Mouse (Mus musculus): ENCODE measurements around the gene Cebpb.

The Cebpb gene

DNA sequence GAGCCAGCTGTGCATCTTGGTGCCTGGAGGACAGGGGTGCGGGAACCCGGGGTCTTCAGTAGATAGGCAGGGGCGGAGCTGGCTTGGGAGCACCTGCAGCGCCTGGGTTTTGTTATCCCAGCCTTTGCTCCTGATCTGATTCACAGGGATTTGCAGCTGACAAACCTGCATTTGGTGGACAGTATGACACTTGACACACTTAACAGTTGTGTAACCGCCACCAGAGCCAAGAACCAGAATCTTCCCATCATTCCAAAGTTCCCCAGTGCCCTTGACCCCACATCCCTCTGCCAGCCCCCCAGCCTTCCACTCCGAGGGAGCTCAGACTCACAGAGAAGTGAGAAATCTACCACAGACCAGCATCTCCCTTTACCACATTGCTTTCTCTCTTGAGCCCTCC lies 33.8 kb downstream of the Cebpb start:
- DNase-seq (ENCODE audit: low read depth): no peak

DNA sequence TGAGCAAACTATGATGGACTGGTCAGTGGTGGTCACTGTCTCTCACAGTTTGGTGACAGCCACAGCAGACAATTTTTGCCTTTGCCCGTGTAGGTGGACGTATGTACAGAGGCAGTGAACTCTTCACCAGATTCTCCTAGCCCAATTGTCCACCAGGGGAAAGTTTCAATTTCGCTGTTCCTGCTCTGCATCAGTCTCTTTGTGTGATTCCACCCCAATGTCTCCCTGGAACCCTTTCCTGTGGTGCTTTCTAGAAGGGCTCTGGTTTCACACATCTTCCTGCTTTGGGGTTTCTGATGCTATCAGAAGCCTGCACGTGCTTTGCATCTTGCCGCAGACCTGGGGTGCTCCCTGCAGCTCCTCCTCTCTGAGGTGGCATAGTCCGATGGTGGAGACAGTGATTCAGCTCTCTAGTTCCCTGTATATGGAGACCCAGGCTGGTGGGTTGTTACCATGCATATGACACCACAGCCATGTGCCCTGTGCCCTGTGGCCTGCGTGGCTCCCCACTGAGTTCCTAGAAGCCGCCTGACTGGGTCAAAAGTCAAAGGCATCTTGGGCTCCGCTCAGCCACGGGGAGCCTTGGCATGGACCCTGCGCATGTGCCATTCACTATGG lies 35.0 kb downstream of the Cebpb start:
- DNase-seq (ENCODE audit: low read depth): no peak

DNA sequence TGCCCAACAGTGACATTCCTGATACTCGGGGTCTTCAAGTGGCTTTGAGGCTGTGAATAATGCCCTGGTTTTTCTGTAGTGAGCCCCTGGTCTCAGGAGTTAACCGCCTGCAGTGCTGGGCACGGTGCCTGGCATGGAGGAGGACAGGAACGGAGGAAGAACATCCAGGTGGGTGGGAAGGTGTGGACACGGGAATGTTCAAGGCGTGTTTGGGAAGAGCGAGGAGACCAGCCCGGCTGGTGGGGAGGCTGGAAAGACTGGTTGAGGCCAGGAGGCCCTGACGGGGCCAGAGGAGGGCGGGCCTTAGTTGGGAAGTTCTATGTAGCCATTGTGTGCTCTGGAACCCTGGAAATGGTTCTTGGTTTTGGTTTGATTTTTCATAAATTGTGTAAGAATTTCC lies 37.2 kb downstream of the Cebpb start:
- DNase-seq (ENCODE audit: low read depth): no peak

DNA sequence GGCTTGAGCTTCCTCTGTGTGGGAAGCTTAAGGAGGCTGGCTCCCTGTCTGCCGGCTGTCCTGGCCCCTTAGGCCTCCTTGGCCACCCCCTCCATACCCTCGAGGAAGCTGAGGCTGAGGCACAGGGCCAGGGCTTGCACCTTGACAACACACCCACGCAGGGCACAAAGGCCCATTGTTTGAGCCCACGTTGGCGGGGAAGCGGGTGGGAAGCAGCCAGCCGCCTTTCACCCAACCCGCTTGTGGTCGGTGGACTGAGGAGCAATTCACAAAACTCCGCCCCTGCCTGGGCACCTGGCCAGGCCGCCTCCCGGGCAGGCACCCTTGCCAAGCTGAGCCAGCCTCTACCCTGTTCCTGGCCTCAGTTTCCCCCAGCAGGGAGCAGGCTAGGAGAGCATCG lies 38.4 kb downstream of the Cebpb start:
- no peak for DNase-seq (ENCODE audit: low read depth)

DNA sequence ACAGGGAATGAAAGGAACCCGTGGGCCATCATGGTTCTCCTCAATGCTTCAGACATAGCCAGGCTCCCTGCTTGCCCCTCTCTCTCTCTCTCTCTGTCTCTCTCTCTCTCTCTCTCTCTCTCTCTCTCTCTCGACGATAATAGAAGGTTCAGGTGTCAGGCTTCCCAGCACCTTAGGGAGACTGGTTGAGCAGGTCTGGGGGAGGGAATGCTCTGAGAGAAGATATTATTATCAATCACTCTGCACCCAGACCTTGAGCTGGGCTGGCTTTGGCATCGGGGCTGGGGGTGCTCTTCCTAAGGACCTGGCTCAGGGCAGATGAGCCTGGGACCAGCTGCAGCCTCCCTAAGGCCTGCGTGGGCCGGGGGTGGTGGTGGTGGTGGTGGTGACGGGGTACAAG lies 41.3 kb downstream of the Cebpb start:
- DNase-seq (ENCODE audit: low read depth): no peak

DNA sequence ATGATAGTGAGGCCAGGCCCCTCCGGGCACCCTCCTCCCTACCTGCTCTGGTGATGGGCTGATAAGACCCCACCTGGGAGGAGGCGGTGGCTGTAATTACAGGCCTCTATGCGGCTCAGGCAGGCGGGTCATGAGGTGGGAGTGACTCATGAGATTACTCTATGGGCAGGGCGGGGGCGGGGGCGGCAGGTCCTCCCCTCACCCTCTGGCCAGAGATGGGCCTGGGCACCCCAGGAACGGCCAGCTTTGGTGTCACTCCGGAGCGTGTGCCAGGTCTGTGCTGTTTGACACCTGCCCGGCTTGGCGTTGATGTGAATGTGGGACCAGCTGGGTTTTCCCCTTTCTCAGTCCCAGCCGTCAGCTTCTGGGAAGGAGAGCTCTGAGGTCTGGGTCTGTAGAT lies 42.4 kb downstream of the Cebpb start:
- DNase-seq (ENCODE audit: low read depth): no peak

DNA sequence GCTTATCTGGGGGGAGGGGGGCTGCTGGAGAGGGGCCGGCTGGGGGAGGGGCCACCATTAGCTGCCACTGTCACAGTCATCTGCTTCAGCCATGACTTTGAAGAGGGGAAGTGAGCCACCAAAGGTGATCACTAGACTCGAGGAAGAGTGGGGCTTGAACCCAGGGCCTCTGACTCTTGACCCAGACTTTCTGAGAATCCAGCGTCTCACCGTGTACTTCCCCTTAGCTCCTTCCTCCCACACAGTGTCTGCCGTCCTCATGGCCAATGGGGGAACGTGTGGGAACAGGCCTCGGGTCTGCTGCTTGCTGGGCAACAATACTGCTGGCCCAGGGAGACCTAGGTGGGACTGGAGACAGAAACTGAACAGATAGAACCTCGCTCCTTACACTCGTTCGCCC lies 46.1 kb downstream of the Cebpb start:
- no peak for DNase-seq (ENCODE audit: low read depth)

DNA sequence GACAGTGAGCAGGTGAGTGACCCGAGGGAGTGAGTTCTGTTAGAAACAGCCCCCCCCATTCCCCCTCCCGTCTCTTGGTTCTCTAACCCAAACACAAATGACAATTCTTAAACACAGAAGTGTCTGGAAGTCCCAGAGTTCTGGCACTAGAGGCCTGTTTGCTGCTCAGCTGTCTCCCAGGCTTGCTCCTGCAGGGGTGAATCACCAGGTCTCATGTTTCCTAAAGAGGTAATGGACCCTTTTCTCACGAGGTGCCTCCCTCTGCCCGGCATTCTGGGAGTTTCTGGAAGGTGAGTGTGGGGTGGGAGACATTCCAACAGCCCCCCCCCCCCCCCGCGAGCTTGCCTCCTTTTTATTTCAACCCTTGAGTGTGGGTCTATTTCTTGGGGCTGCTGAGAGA lies 50.3 kb downstream of the Cebpb start:
- DNase-seq (ENCODE audit: low read depth): no peak
